Mouse (Mus musculus): Measurements from ENCODE around the gene Gm3286.
"Not testable (repeated sequence)": the region's sequence is repeated elsewhere in the genome, so short reads cannot be mapped to it uniquely, and the experiment has no call there.

The Gm3286 gene

GRCm38 (mm10) chr5:95510458-95510857 lies at the start of gene Gm3286:
Gm3286 (plus strand) TSS chr5:95510758.
- ATAC-seq (ENCODE audit: insufficient number of reproducible peaks, low FRiP score, low TSS enrichment): not testable (repeated sequence)
